In genomic region chr11:50713610-50714202, GRCm38 (mm10) we compare ENCODE assay signal across 10 mouse cellular contexts.
DNase-seq lines count a peak whose midpoint lies in the region; ATAC-seq and TF ChIP-seq lines count a peak whose summit lies in the region.
"Had no signal": no experiment of that assay in that cellular context is flagged by ENCODE, and none has a peak within 500 bp of the region (broad histone marks: within the 10 kb centered on the region; RNA-seq: fewer than 3 reads in every experiment).

No protein-coding gene starts in this region.

- H3K4me1 ChIP-seq in heart, adult 2 months (ENCODE audit: control insufficient read depth, insufficient read depth, low read length), result peaks cover 3% of the 10 kb centered on the region
- peaks cover 38% of the 10 kb centered on the region for H3K4me1 ChIP-seq in E14TG2a.4 (replicated peaks; ENCODE audit: low read depth, low read length)
- H3K4me1 ChIP-seq in embryonic facial prominence, embryonic 13.5 days, result peaks cover 36% of the 10 kb centered on the region
- H3K4me1 ChIP-seq in limb, embryonic 12.5 days (replicated peaks), result peaks cover 17% of the 10 kb centered on the region
- peaks cover 27% of the 10 kb centered on the region for H3K4me1 ChIP-seq in hindbrain, embryonic 12.5 days

- H3K27me3 ChIP-seq in heart, adult 2 months (ENCODE audit: control insufficient read depth, insufficient read depth, low read length), result no peaks in the 10 kb centered on the region
- H3K27me3 ChIP-seq in E14TG2a.4 (ENCODE audit: insufficient read depth, low read length), result peaks cover 38% of the 10 kb centered on the region
- 0 out of 2 replicates have a peak, but pooled peaks cover under 1% of the 10 kb centered on the region for H3K27me3 ChIP-seq in embryonic facial prominence, embryonic 13.5 days
- peaks cover 14% of the 10 kb centered on the region for H3K27me3 ChIP-seq in limb, embryonic 12.5 days
- 0 out of 2 replicates have a peak, but pooled peaks cover 3% of the 10 kb centered on the region for H3K27me3 ChIP-seq in hindbrain, embryonic 12.5 days
- H3K27me3 ChIP-seq: hindbrain, embryonic 15.5 days had no signal

- no peak overlapping the region for H3K27ac ChIP-seq in heart, adult 2 months
- no peak overlapping the region for H3K27ac ChIP-seq in embryonic facial prominence, embryonic 13.5 days
- no peak overlapping the region for H3K27ac ChIP-seq in limb, embryonic 12.5 days
- no peak overlapping the region for H3K27ac ChIP-seq in hindbrain, embryonic 12.5 days
- H3K27ac ChIP-seq: hindbrain, embryonic 15.5 days had no signal

- no peak overlapping the region for H3K9ac ChIP-seq in heart, adult 2 months (ENCODE audit: low read depth, low read length)
- no peak overlapping the region for H3K9ac ChIP-seq in embryonic facial prominence, embryonic 13.5 days
- no peak overlapping the region for H3K9ac ChIP-seq in limb, embryonic 12.5 days (replicated peaks)
- H3K9ac ChIP-seq in hindbrain, embryonic 12.5 days, result no peak overlapping the region
- H3K9ac ChIP-seq: hindbrain, embryonic 15.5 days had no signal

- peak; percentile 90 for DNase-seq in heart, adult 11 months
- DNase-seq in heart, adult 2 months, result no peak
- DNase-seq in c-Kit-positive CD71-positive TER-119-positive erythroid progenitor cells, embryonic 14.5 days (ENCODE audit: low spot score), result no peak
- DNase-seq in frontal cortex, postnatal 14 days (ENCODE audit: low spot score in 2 of 2), result no peak

- TF ChIP-seq CTCF in heart, adult 2 months (IDR thresholded peaks at IDR 0.05), result no peak
- no peak for TF ChIP-seq CTCF in E14TG2a.4 (conservative IDR thresholded peaks at IDR 0.05; ENCODE audit: low read length)

- 47% methylated on average over 21 of the region's 21 CpGs for WGBS in heart, adult 2 months
- WGBS in embryonic facial prominence, embryonic 13.5 days, result 30% methylated on average over 21 of the region's 21 CpGs
- 34% methylated on average over 21 of the region's 21 CpGs for WGBS in limb, embryonic 12.5 days
- 39% methylated on average over 21 of the region's 21 CpGs for WGBS in hindbrain, embryonic 12.5 days

- H3K36me3 ChIP-seq in heart, adult 2 months (ENCODE audit: control insufficient read depth, insufficient read depth, low read length), result no peaks in the 10 kb centered on the region
- H3K36me3 ChIP-seq in E14TG2a.4 (ENCODE audit: insufficient read depth, low read length), result no peaks in the 10 kb centered on the region
- no peaks in the 10 kb centered on the region for H3K36me3 ChIP-seq in embryonic facial prominence, embryonic 13.5 days
- no peaks in the 10 kb centered on the region for H3K36me3 ChIP-seq in limb, embryonic 12.5 days
- no peaks in the 10 kb centered on the region for H3K36me3 ChIP-seq in hindbrain, embryonic 12.5 days
- H3K36me3 ChIP-seq: G1E; hindbrain, embryonic 15.5 days had no signal

- peak overlapping the region; percentile 27; the same call in 1 of the 2 replicates for H3K4me2 ChIP-seq in embryonic facial prominence, embryonic 13.5 days
- peak overlapping the region; percentile 18; the same call in 1 of the 2 replicates for H3K4me2 ChIP-seq in limb, embryonic 12.5 days
- no peak overlapping the region for H3K4me2 ChIP-seq in hindbrain, embryonic 12.5 days (replicated peaks)
- H3K4me2 ChIP-seq: hindbrain, embryonic 15.5 days had no signal

- no peaks in the 10 kb centered on the region for H3K79me2 ChIP-seq in heart, adult 2 months (replicated peaks; ENCODE audit: control insufficient read depth, insufficient read depth, low read length)

- H3K4me3 ChIP-seq in heart, adult 2 months, result no peak overlapping the region
- H3K4me3 ChIP-seq in E14TG2a.4 (replicated peaks; ENCODE audit: low read length), result peak overlapping the region; percentile 2; the same call in 1 of the 2 replicates
- H3K4me3 ChIP-seq in embryonic facial prominence, embryonic 13.5 days, result no peak overlapping the region
- no peak overlapping the region for H3K4me3 ChIP-seq in limb, embryonic 12.5 days (replicated peaks)
- no peak overlapping the region for H3K4me3 ChIP-seq in hindbrain, embryonic 12.5 days
- H3K4me3 ChIP-seq: hindbrain, embryonic 15.5 days had no signal

- no peak for TF ChIP-seq POLR2A in heart, adult 2 months (IDR thresholded peaks at IDR 0.05; ENCODE audit: insufficient read depth, low read depth, low read length)

- no peaks in the 10 kb centered on the region for H3K9me3 ChIP-seq in E14TG2a.4 (ENCODE audit: low read length)
- no peaks in the 10 kb centered on the region for H3K9me3 ChIP-seq in embryonic facial prominence, embryonic 13.5 days
- no peaks in the 10 kb centered on the region for H3K9me3 ChIP-seq in limb, embryonic 12.5 days
- no peaks in the 10 kb centered on the region for H3K9me3 ChIP-seq in hindbrain, embryonic 12.5 days (replicated peaks)
- H3K9me3 ChIP-seq: hindbrain, embryonic 15.5 days had no signal

- intact Hi-C loops in heart, adult 2 months (cut with DNase I), result no loop called here

- TF ChIP-seq EP300 in heart, adult 2 months (IDR thresholded peaks at IDR 0.05; ENCODE audit: insufficient read depth, low read depth, low read length), result no peak

- no peak for ATAC-seq in embryonic facial prominence, embryonic 13.5 days (ENCODE audit: insufficient number of reproducible peaks, insufficient read depth, low FRiP score, low TSS enrichment, low read depth)
- ATAC-seq in limb, embryonic 12.5 days (ENCODE audit: insufficient number of reproducible peaks, insufficient read depth, low FRiP score, low TSS enrichment, low read depth), result 0 out of 2 replicates have a peak, but pooled peaks have one; percentile 42
- ATAC-seq in hindbrain, embryonic 12.5 days (ENCODE audit: low FRiP score), result no peak
